Mouse (Mus musculus) Patski (cell line): Measurements from ENCODE around the gene Olfr920. TPM values are rescaled to one million over a fixed set of nuclear protein-coding genes. Genes with fewer than 3 reads are reported as not detected.

Experiments
- ATAC-seq: fragments of 100-300 bp; one replicate; pipeline ENCODE4 v1.8.0; 2021
- CTCF ChIA-PET: fragments of 350-600 bp; sonication (Branson Sonifier 250); formaldehyde crosslinking; loops from one replicate; lab custom pipeline; 2022; ENCODE audit warnings: inconsistent platforms; lab: Charles Lee
- POLR2A ChIA-PET: fragments of 350-600 bp; sonication (Branson Sonifier 250); formaldehyde crosslinking; loops from one replicate; lab custom pipeline; 2022; ENCODE audit warnings: antibody characterized with exemption, inconsistent platforms; lab: Charles Lee
- DNase-seq: peaks from one replicate; pipeline ENCODE4 v3.0.0-alpha.2; 2011; ENCODE audit warnings: low read depth, low spot score
- H3K27me3 ChIP-seq: fragments of 371-371 bp; one replicate; pipeline ENCODE4 v1.5.1; 2021
- CTCF ChIP-seq: fragments of 100-300 bp; IDR thresholded peaks from one replicate; pipeline ENCODE4 v1.5.1; 2021
- in situ Hi-C: fragments of 300-500 bp; cut with MboI; formaldehyde crosslinking; loops from 3 replicates; pipeline ENCODE4 v1.11.1; 2018; ENCODE audit warnings: low pct_unique_long_range_greater_than_20kb, mixed read lengths
- polyA plus RNA-seq: library from polyadenylated mRNA; unstranded; gene quantifications from one replicate; pipeline ENCODE4 v1.2.3, GENCODE M21; 2021

Gene Olfr920
- 0.33 TPM for polyA plus RNA-seq

GRCm38 (mm10) chr9:38751999-38752398 is at the start of gene Olfr920:
Gene Olfr920 (plus strand): TSS chr9:38752299.
- POLR2A ChIA-PET, result interaction anchor here (0.6 kb wide), 1 partner anchor 1963 kb away, joined by 4 read pairs; no protein-coding TSS in a partner anchor
- no peaks in the 10 kb centered on the region for H3K27me3 ChIP-seq
- TF ChIP-seq CTCF, result no peak
- in situ Hi-C loops, result no loop called here
- no peak for ATAC-seq
- no peak for DNase-seq
- CTCF ChIA-PET, result no interaction called here

- in situ Hi-C loops, result no loop called here
- ATAC-seq, result peak; percentile 82
- DNase-seq, result peak; percentile 35
- CTCF ChIA-PET, result interaction anchor here (0.8 to 1.3 kb wide), 2 partner anchors 10 to 22 kb away, joined by 3 to 4 read pairs; no protein-coding TSS in a partner anchor
- TF ChIP-seq CTCF, result no peak
- POLR2A ChIA-PET, result interaction anchor here (0.8 kb wide), 1 partner anchor 10 kb away, joined by 3 read pairs; no protein-coding TSS in a partner anchor
- no peaks in the 10 kb centered on the region for H3K27me3 ChIP-seq
Observed at GRCm38 (mm10) chr9:38718102-38718501, 34.0 kb upstream of the Olfr920 start, which contains the start of gene Vwa5a. Gene Vwa5a (plus strand): TSS chr9:38718268.

DNA sequence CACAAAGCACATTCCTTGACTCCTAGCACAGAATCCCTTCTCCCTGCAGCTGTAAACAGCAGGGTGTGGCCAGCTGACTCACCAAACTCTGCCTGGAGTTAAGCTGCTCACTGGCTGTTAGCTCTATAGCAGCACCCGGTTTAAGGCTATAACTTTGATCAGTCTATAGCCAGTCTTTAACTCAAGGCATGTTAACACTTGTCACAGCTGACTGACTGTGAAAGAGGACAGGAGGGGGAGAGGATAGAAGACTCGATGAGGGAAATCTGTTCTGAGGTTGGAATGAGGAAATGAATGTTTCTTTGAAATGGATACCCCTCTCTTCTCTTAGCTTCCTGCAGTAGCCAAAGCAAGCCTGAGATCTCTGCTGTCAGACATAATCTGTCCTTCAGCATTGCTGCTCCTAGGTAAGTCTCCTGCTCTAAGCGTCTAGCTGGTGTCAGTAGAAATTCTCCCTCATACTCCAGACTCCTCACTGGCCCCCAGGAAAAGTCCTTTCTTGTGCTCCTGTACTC is 33.1 kb upstream of the Olfr920 start:
- TF ChIP-seq CTCF, result no peak
- no peaks in the 10 kb centered on the region for H3K27me3 ChIP-seq
- in situ Hi-C loops, result no loop called here
- ATAC-seq (peak; percentile 97), DNase-seq (peak; percentile 6)
- POLR2A ChIA-PET, result interaction anchor here (0.8 kb wide), 1 partner anchor 9 kb away, joined by 3 read pairs; no protein-coding TSS in a partner anchor
- CTCF ChIA-PET, result interaction anchor here (1.3 kb wide), 1 partner anchor 21 kb away, joined by 4 read pairs; no protein-coding TSS in a partner anchor

GRCm38 (mm10) chr9:38724044-38724443 is 28.1 kb upstream of the Olfr920 start:
- H3K27me3 ChIP-seq, result no peaks in the 10 kb centered on the region
- in situ Hi-C loops, result no loop called here
- ATAC-seq, result no peak
- DNase-seq, result no peak
- CTCF ChIA-PET, result no interaction called here
- POLR2A ChIA-PET, result no interaction called here
- TF ChIP-seq CTCF, result no peak

- no peak for ATAC-seq
- POLR2A ChIA-PET, result interaction anchor here (1.1 kb wide), 1 partner anchor 10 kb away, joined by 3 read pairs; no protein-coding TSS in a partner anchor
- in situ Hi-C loops, result no loop called here
- H3K27me3 ChIP-seq, result no peaks in the 10 kb centered on the region
- no peak for TF ChIP-seq CTCF
- CTCF ChIA-PET, result no interaction called here
- no peak for DNase-seq
Observed at GRCm38 (mm10) chr9:38728218-38728617, 23.9 kb upstream of the Olfr920 start.

DNA sequence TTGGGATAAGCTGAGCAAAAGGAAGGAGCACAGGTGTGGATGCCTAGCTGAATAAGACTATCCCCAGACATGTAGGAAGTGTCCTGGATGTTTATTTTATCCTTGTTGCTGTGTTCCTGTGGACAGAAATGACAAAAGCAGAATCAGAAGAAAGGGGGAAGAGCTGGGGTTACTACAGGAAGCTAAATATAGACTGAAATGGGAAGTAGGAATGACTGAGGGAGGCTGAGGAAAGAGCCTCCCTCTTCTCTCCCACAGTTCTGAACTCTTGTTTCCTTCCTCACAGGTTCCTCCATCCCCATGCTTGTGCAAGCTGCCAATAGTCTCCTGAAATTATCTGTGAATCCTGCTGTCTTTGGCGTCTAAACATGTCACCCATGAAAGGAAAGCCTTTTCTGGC is 10.7 kb upstream of the Olfr920 start:
- no peak for ATAC-seq
- ChIA-PET CTCF (no interaction called here), POLR2A (no interaction called here)
- no peaks in the 10 kb centered on the region for H3K27me3 ChIP-seq
- in situ Hi-C loops, result no loop called here
- no peak for DNase-seq
- TF ChIP-seq CTCF, result no peak

GRCm38 (mm10) chr9:38744619-38745315 is 7.3 kb upstream of the Olfr920 start:
- no peaks in the 10 kb centered on the region for H3K27me3 ChIP-seq
- in situ Hi-C loops, result no loop called here
- no peak for ATAC-seq
- POLR2A ChIA-PET, result no interaction called here
- DNase-seq, result no peak
- CTCF ChIA-PET, result interaction anchor here (1.3 kb wide), 1 partner anchor 16 kb away, joined by 3 read pairs; no protein-coding TSS in a partner anchor
- no peak for TF ChIP-seq CTCF

DNA sequence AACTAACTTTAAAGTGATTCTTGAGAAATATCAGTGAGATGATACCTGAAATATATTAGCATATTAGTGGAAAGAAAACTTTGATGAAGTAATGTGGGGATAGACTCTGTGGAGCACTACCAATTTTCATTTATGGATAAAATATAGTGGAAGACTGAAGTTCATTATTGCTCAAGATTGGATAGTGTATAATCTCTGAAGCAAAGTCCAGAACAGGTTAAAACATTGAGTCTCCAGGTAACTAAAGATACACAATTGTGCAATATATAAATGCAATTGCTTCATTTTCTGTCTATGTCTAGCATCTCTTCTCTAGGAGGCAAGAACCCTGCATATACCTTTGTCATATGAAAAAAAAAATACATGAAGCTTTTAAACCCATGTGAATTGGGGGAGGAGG is 20.7 kb downstream of the Olfr920 start, which contains the start of gene Olfr921:
TSS of gene Olfr921 (plus strand) at position 301 of the 400 bp plus-strand sequence.
- no peak for ATAC-seq
- no peaks in the 10 kb centered on the region for H3K27me3 ChIP-seq
- POLR2A ChIA-PET, result no interaction called here
- in situ Hi-C loops, result no loop called here
- DNase-seq, result no peak
- CTCF ChIA-PET, result no interaction called here
- no peak for TF ChIP-seq CTCF

DNA sequence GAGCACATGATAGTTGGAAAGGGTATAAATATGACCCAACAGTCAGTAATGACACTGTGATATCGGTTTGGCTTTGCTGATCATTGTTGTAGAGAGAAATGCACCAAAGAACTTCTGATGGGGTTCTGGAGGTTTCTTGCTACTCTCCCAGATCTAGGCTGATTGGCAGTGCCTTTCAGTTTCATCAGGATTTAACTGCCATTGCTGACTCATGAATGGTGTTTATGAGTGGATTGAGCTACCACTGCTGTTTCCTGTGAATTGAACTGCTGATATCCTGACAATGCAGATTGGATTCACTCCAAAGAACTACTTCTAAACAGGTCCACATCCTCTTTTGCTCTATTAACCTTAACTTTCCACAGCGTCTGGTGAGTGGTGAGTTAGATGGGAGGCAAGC is 40.6 kb downstream of the Olfr920 start:
- H3K27me3 ChIP-seq, result no peaks in the 10 kb centered on the region
- ChIA-PET POLR2A (no interaction called here), CTCF (no interaction called here)
- in situ Hi-C loops, result no loop called here
- no peak for ATAC-seq
- no peak for TF ChIP-seq CTCF
- DNase-seq, result no peak

- no peak for ATAC-seq
- CTCF ChIA-PET, result no interaction called here
- H3K27me3 ChIP-seq, result no peaks in the 10 kb centered on the region
- in situ Hi-C loops, result no loop called here
- DNase-seq, result no peak
- POLR2A ChIA-PET, result no interaction called here
- no peak for TF ChIP-seq CTCF
Observed at GRCm38 (mm10) chr9:38805696-38806095, 53.6 kb downstream of the Olfr920 start.

Other genes starting within 250 kb of the Olfr920 start
- gene Olfr911-ps1, start 230.7 kb upstream of the Olfr920 start, polyA plus RNA-seq, result not detected
- gene Olfr910, start 214.4 kb upstream of the Olfr920 start, polyA plus RNA-seq, result not detected
- not detected for gene Olfr912, start 172.1 kb upstream of the Olfr920 start, polyA plus RNA-seq
- not detected for gene Olfr913, start 159.5 kb upstream of the Olfr920 start, polyA plus RNA-seq
- gene Olfr914, start 147.2 kb upstream of the Olfr920 start, polyA plus RNA-seq, result not detected
- not detected for gene Olfr916, start 92.4 kb upstream of the Olfr920 start, polyA plus RNA-seq
- not detected for gene Olfr917, start 86.5 kb upstream of the Olfr920 start, polyA plus RNA-seq
- not detected for gene Olfr918, start 77.7 kb upstream of the Olfr920 start, polyA plus RNA-seq
- gene Olfr919, start 48.6 kb upstream of the Olfr920 start, polyA plus RNA-seq, result not detected
- gene Vwa5a, start 34.0 kb upstream of the Olfr920 start, polyA plus RNA-seq, result 61.4 TPM
- gene Olfr921, start 20.8 kb downstream of the Olfr920 start, polyA plus RNA-seq, result not detected
- not detected for gene Olfr922, start 62.3 kb downstream of the Olfr920 start, polyA plus RNA-seq
- gene Olfr923, start 74.2 kb downstream of the Olfr920 start, polyA plus RNA-seq, result not detected
- not detected for gene Olfr924, start 92.2 kb downstream of the Olfr920 start, polyA plus RNA-seq
- not detected for gene Olfr26, start 102.8 kb downstream of the Olfr920 start, polyA plus RNA-seq
- gene Olfr926, start 124.8 kb downstream of the Olfr920 start, polyA plus RNA-seq, result not detected
- not detected for gene Olfr930, start 177.5 kb downstream of the Olfr920 start, polyA plus RNA-seq
- not detected for gene Olfr933, start 220.0 kb downstream of the Olfr920 start, polyA plus RNA-seq
- not detected for gene Olfr934, start 236.0 kb downstream of the Olfr920 start, polyA plus RNA-seq
- not detected for gene Olfr935, start 247.4 kb downstream of the Olfr920 start, polyA plus RNA-seq